Mouse (Mus musculus) heart, adult 18-20 months (tissue): ENCODE measurements around the gene Pdgfc. TPM values are rescaled to one million over a fixed set of nuclear protein-coding genes. Genes with fewer than 3 reads are reported as not detected.

Experiments
- DNase-seq, 2 experiments: peaks; one replicate each; pipeline ENCODE4 v3.0.0; 2021 to 2022; ENCODE audit warnings: mixed read lengths in 1 of 2
- total RNA-seq, 2 experiments: library from RNA; stranded (reverse); gene quantifications; 2 replicates each; pipeline ENCODE4 v1.2.3; 2021

Pdgfc gene
- total RNA-seq, 2 experiments from 2014 or later: 2.3 to 3.4 TPM

- no peak for DNase-seq
Measured at GRCm38 (mm10) chr3:81150228-81150627, 114.0 kb downstream of the Pdgfc start.

GRCm38 (mm10) chr3:81154420-81154819 lies 118.2 kb downstream of the Pdgfc start:
- no peak for DNase-seq

GRCm38 (mm10) chr3:81160457-81161165 lies 124.4 kb downstream of the Pdgfc start:
- DNase-seq: no peak

- DNase-seq: no peak
Measured at GRCm38 (mm10) chr3:81162129-81162528, 125.9 kb downstream of the Pdgfc start.

GRCm38 (mm10) chr3:81164091-81164490 lies 127.9 kb downstream of the Pdgfc start:
- no peak for DNase-seq

GRCm38 (mm10) chr3:81170073-81170809 lies 134.0 kb downstream of the Pdgfc start:
- DNase-seq: no peak

GRCm38 (mm10) chr3:81174832-81175231 lies 138.6 kb downstream of the Pdgfc start:
- DNase-seq: no peak

GRCm38 (mm10) chr3:81181319-81182013 lies 145.2 kb downstream of the Pdgfc start:
- DNase-seq: no peak

- no peak for DNase-seq
Measured at GRCm38 (mm10) chr3:81196937-81197336, 160.7 kb downstream of the Pdgfc start.

GRCm38 (mm10) chr3:81197644-81198043 lies 161.4 kb downstream of the Pdgfc start:
- DNase-seq: no peak

GRCm38 (mm10) chr3:81200647-81201046 lies 164.4 kb downstream of the Pdgfc start:
- no peak for DNase-seq

- no peak for DNase-seq
Measured at GRCm38 (mm10) chr3:81205201-81205600, 169.0 kb downstream of the Pdgfc start.

GRCm38 (mm10) chr3:81208246-81208645 lies 172.0 kb downstream of the Pdgfc start:
- no peak for DNase-seq

- no peak for DNase-seq
Measured at GRCm38 (mm10) chr3:81211147-81211546, 174.9 kb downstream of the Pdgfc start.

GRCm38 (mm10) chr3:81211666-81212065 lies 175.4 kb downstream of the Pdgfc start:
- no peak for DNase-seq

GRCm38 (mm10) chr3:81215547-81216118 lies 179.4 kb downstream of the Pdgfc start:
- DNase-seq: no peak

- no peak for DNase-seq
Measured at GRCm38 (mm10) chr3:81221682-81222081, 185.5 kb downstream of the Pdgfc start.

- no peak for DNase-seq
Measured at GRCm38 (mm10) chr3:81228344-81228743, 192.1 kb downstream of the Pdgfc start.

- no peak for DNase-seq
Measured at GRCm38 (mm10) chr3:81242697-81243590, 206.7 kb downstream of the Pdgfc start.

- DNase-seq: no peak
Measured at GRCm38 (mm10) chr3:81243591-81243990, 207.4 kb downstream of the Pdgfc start.

- no peak for DNase-seq
Measured at GRCm38 (mm10) chr3:81262801-81263200, 226.6 kb downstream of the Pdgfc start.
